Mouse (Mus musculus): ENCODE data around the gene Acod1. TPM values are rescaled to one million over a fixed set of nuclear protein-coding genes. Genes with fewer than 3 reads are reported as not detected.

Acod1 gene
- polyA plus RNA-seq (2014; fragmentation: Illumina TruSeq; extraction: RNeasy Lipid Tissue Mini Kit (QIAGEN cat#74804); ENCODE audit: low read depth, low replicate concordance), result not detected

GRCm38 (mm10) chr14:103046677-103047076 lies at the start of gene Acod1:
Gene Acod1, plus strand, starts transcription at chr14:103046977.

GRCm38 (mm10) chr14:103069864-103070611 lies 23.3 kb downstream of the Acod1 start, which contains the start of gene Cln5:
Gene Cln5, plus strand, starts transcription at chr14:103070216.

GRCm38 (mm10) chr14:103099238-103099933 lies 52.6 kb downstream of the Acod1 start, which contains the start of gene Fbxl3:
Gene Fbxl3, minus strand, starts transcription at chr14:103099566.

Other genes starting within 250 kb of the Acod1 start
- 14.7 TPM for gene Kctd12, start 64.3 kb upstream of the Acod1 start, polyA plus RNA-seq (2014; fragmentation: Illumina TruSeq; extraction: RNeasy Lipid Tissue Mini Kit (QIAGEN cat#74804); ENCODE audit: low read depth, low replicate concordance)
- gene Cln5, start 23.2 kb downstream of the Acod1 start, polyA plus RNA-seq (2014; fragmentation: Illumina TruSeq; extraction: RNeasy Lipid Tissue Mini Kit (QIAGEN cat#74804); ENCODE audit: low read depth, low replicate concordance), result 45.3 TPM
- 48.6 TPM for gene Fbxl3, start 52.6 kb downstream of the Acod1 start, polyA plus RNA-seq (2014; fragmentation: Illumina TruSeq; extraction: RNeasy Lipid Tissue Mini Kit (QIAGEN cat#74804); ENCODE audit: low read depth, low replicate concordance)